Comparison of ENCODE assay signal across 10 mouse cellular contexts in the genomic region with DNA sequence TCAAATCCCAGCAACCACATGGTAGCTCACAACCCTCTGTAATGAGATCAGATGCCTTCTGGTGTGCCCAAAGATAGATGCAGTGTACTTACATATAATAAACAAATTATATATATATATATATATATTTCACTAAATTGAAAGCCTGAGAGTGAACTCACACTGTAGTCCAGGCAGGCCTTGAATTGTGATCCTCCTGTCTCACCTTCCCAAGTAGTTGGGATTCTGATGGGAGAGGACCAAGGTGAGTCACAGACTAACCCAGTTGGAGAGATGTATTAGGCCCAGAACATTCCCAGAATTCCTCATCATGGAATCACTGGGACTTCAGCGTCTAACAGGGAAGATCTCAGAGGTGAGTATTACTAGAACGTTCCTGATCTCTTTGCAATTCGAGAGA. TPM values are rescaled to one million over a fixed set of nuclear protein-coding genes. Genes with fewer than 3 reads are reported as not detected.
DNase-seq lines count a peak whose midpoint lies in the region; ATAC-seq and TF ChIP-seq lines count a peak whose summit lies in the region.
"Had no signal": no experiment of that assay in that cellular context is flagged by ENCODE, and none has a peak within 500 bp of the region (broad histone marks: within the 10 kb centered on the region; RNA-seq: fewer than 3 reads in every experiment).

A gene (plus strand): TSS at position 301 of the 400 bp plus-strand sequence.

- no peak within 1 kb of the TSS for H3K27ac ChIP-seq in heart, embryonic 12.5 days (ENCODE audit: poor library complexity, severe bottlenecking)
- no peak within 1 kb of the TSS for H3K27ac ChIP-seq in lung, postnatal 0 days (ENCODE audit: low read length)
- peak within 1 kb of the TSS; percentile 44; the same call in 1 of the 2 replicates for H3K27ac ChIP-seq in limb, embryonic 13.5 days
- H3K27ac ChIP-seq in stomach, embryonic 16.5 days (ENCODE audit: low read length) = peak within 1 kb of the TSS; percentile 14; the same call in 1 of the 2 replicates

- peak within 1 kb of the TSS; percentile 4; the same call in 1 of the 2 replicates for H3K4me3 ChIP-seq in heart, embryonic 12.5 days
- peak within 1 kb of the TSS; percentile 17; the same call in 1 of the 2 replicates for H3K4me3 ChIP-seq in lung, postnatal 0 days (ENCODE audit: low read depth, low read length)
- H3K4me3 ChIP-seq in limb, embryonic 13.5 days = peak within 1 kb of the TSS; percentile 32
- H3K4me3 ChIP-seq in stomach, embryonic 16.5 days (replicated peaks; ENCODE audit: low read length) = peak within 1 kb of the TSS; percentile 39

- peaks cover 10% of the 10 kb centered on the region for H3K4me1 ChIP-seq in heart, embryonic 12.5 days (replicated peaks)
- H3K4me1 ChIP-seq in lung, postnatal 0 days (ENCODE audit: insufficient read depth, low read depth, low read length) = 0 out of 2 replicates have a peak, but pooled peaks cover 5% of the 10 kb centered on the region
- H3K4me1 ChIP-seq in limb, embryonic 13.5 days = peaks cover 15% of the 10 kb centered on the region
- H3K4me1 ChIP-seq in stomach, embryonic 16.5 days (ENCODE audit: control insufficient read depth, insufficient read depth, low read length) = 0 out of 2 replicates have a peak, but pooled peaks cover 8% of the 10 kb centered on the region

- H3K27me3 ChIP-seq in heart, embryonic 12.5 days (replicated peaks) = no peaks in the 10 kb centered on the region
- no peaks in the 10 kb centered on the region for H3K27me3 ChIP-seq in lung, postnatal 0 days (replicated peaks; ENCODE audit: insufficient read depth, low read length)
- no peaks in the 10 kb centered on the region for H3K27me3 ChIP-seq in limb, embryonic 13.5 days
- H3K27me3 ChIP-seq in stomach, embryonic 16.5 days (ENCODE audit: control insufficient read depth, insufficient read depth, low read length) = no peaks in the 10 kb centered on the region

- no peak for DNase-seq in heart, adult 8-10 months (ENCODE audit: low spot score)
- no peak for DNase-seq in lung, postnatal 0 days (ENCODE audit: low spot score)
- no peak for DNase-seq in lung, postnatal 4 days
- DNase-seq in adrenal gland, adult 2 months = no peak
- no peak for DNase-seq in gastrocnemius, postnatal 10 days
- DNase-seq: thymus, postnatal 36 days had no signal

- H3K9ac ChIP-seq in heart, embryonic 12.5 days = peak within 1 kb of the TSS; percentile 31
- H3K9ac ChIP-seq in lung, postnatal 0 days (replicated peaks; ENCODE audit: low read depth) = no peak within 1 kb of the TSS; the same call in 1 of the 2 replicates
- peak within 1 kb of the TSS; percentile 55 for H3K9ac ChIP-seq in limb, embryonic 13.5 days
- H3K9ac ChIP-seq in stomach, embryonic 16.5 days (ENCODE audit: low read length) = peak within 1 kb of the TSS; percentile 61

- no peak for TF ChIP-seq CTCF in lung, postnatal 0 days (IDR thresholded peaks at IDR 0.05)

- TF ChIP-seq EP300 in lung, postnatal 0 days (IDR thresholded peaks at IDR 0.05) = no peak

- no peaks in the 10 kb centered on the region for H3K9me3 ChIP-seq in heart, embryonic 12.5 days (replicated peaks)
- no peaks in the 10 kb centered on the region for H3K9me3 ChIP-seq in lung, postnatal 0 days (ENCODE audit: low read length)
- no peaks in the 10 kb centered on the region for H3K9me3 ChIP-seq in limb, embryonic 13.5 days
- H3K9me3 ChIP-seq in stomach, embryonic 16.5 days (replicated peaks; ENCODE audit: control insufficient read depth, low read length) = no peaks in the 10 kb centered on the region

- ATAC-seq in heart, embryonic 12.5 days (ENCODE audit: insufficient number of reproducible peaks, low FRiP score) = no peak
- ATAC-seq in lung, postnatal 0 days = no peak
- ATAC-seq in limb, embryonic 13.5 days (ENCODE audit: low FRiP score, low read depth) = no peak
- ATAC-seq in stomach, embryonic 16.5 days (ENCODE audit: insufficient read depth, low FRiP score) = no peak

- H3K36me3 ChIP-seq in heart, embryonic 12.5 days = no peaks in the 10 kb centered on the region
- H3K36me3 ChIP-seq in lung, postnatal 0 days (ENCODE audit: insufficient read depth, low read length) = no peaks in the 10 kb centered on the region
- H3K36me3 ChIP-seq in limb, embryonic 13.5 days = no peaks in the 10 kb centered on the region
- no peaks in the 10 kb centered on the region for H3K36me3 ChIP-seq in stomach, embryonic 16.5 days (ENCODE audit: control insufficient read depth, insufficient read depth, low read length)

- WGBS in heart, embryonic 12.5 days = 62% methylated on average over 3 of the region's 3 CpGs
- 70% methylated on average over 3 of the region's 3 CpGs for WGBS in lung, postnatal 0 days
- WGBS in limb, embryonic 13.5 days = 79% methylated on average over 3 of the region's 3 CpGs
- 69% methylated on average over 3 of the region's 3 CpGs for WGBS in stomach, embryonic 16.5 days

- H3K4me2 ChIP-seq in heart, embryonic 12.5 days = peak within 1 kb of the TSS; percentile 53
- peak within 1 kb of the TSS; percentile 52 for H3K4me2 ChIP-seq in lung, postnatal 0 days (replicated peaks; ENCODE audit: low read depth, low read length)
- peak within 1 kb of the TSS; percentile 58 for H3K4me2 ChIP-seq in limb, embryonic 13.5 days (replicated peaks)
- H3K4me2 ChIP-seq in stomach, embryonic 16.5 days (ENCODE audit: low read depth, low read length) = peak within 1 kb of the TSS; percentile 57

RNA-seq across cellular contexts. Expression of the gene that starts here (rescaled TPM):
- polyA plus RNA-seq in heart, embryonic 12.5 days (2016; fragmentation: Nextera tagmentation; extraction: Ambion mirVana) = 1.6 and 2.5 TPM in 2 replicates
- 1 to 10 TPM; 1.1 to 1.8 (median 1.3) TPM for total RNA-seq in heart, adult 8-10 months (2022)
- 1.0 and 1.2 TPM in 2 replicates for polyA plus RNA-seq in lung, postnatal 0 days (2015; fragmentation: Nextera tagmentation; extraction: Ambion mirVana)
- 5.9 and 6.9 TPM in 2 replicates for polyA plus RNA-seq in limb, embryonic 13.5 days (2015; fragmentation: Nextera tagmentation; extraction: Ambion mirVana)
- 5.5 and 6.2 TPM in 2 replicates for polyA plus RNA-seq in stomach, embryonic 16.5 days (2015; fragmentation: Nextera tagmentation; extraction: Ambion mirVana)
- 1 to 10 TPM; 2.1 to 2.5 TPM for total RNA-seq in adrenal gland, adult 2 months (2021)
- 2.6 and 3.9 TPM in 2 replicates for polyA plus RNA-seq in adrenal gland, adult 2 months (2012; rRNA removed)
- total RNA-seq in gastrocnemius, postnatal 10 days (2021) = 1 to 10 TPM; 3.3 to 3.4 TPM
- total RNA-seq: monocyte, adult 5-6 weeks had no signal

Comparison
In these comparisons a context has a peak if more than half of its experiments do, and no peak if none do; other contexts are left out.
1. H3K27ac ChIP-seq: peak in limb, embryonic 13.5 days (single experiment) and stomach, embryonic 16.5 days (single experiment); none in heart, embryonic 12.5 days (single experiment) and lung, postnatal 0 days (single experiment).
2. Peak in every context shown above with its lines, with median percentiles within 50 percentile points of each other: H3K4me2 ChIP-seq and H3K4me3 ChIP-seq.